Mouse (Mus musculus) hindbrain, embryonic 15.5 days (tissue): ENCODE data around the gene Proca1. TPM values are rescaled to one million over a fixed set of nuclear protein-coding genes. Genes with fewer than 3 reads are reported as not detected.

Experiments
- ATAC-seq: fragments of 200-750 bp; cut with Nextera tagmentation; 2 replicates; pipeline ENCODE4 v1.8.0; 2017; ENCODE audit warnings: low read depth, moderate number of reproducible peaks, moderate TSS enrichment; ENCODE audit not compliant: low FRiP score
- H3K27ac ChIP-seq: fragments of 300-500 bp; sonication (generic); replicated peaks from 2 replicates; pipeline ENCODE4 v1.5.1; 2015; ENCODE audit warnings: mild to moderate bottlenecking, inconsistent platforms
- H3K27me3 ChIP-seq: fragments of 300-500 bp; sonication (generic); 2 replicates; pipeline ENCODE4 v1.6.1; 2015; ENCODE audit warnings: control low read depth, inconsistent platforms
- H3K36me3 ChIP-seq: fragments of 300-500 bp; sonication (generic); 2 replicates; pipeline ENCODE4 v1.6.1; 2015; ENCODE audit warnings: control low read depth, inconsistent platforms
- H3K4me1 ChIP-seq: fragments of 300-500 bp; sonication (generic); replicated peaks from 2 replicates; pipeline ENCODE4 v1.6.1; 2015; ENCODE audit warnings: control low read depth, inconsistent platforms
- H3K4me2 ChIP-seq: fragments of 300-500 bp; sonication (generic); 2 replicates; pipeline ENCODE4 v1.6.1; 2015; ENCODE audit warnings: moderate library complexity, mild to moderate bottlenecking, inconsistent platforms
- H3K4me3 ChIP-seq: fragments of 300-500 bp; sonication (generic); 2 replicates; pipeline ENCODE4 v1.5.1; 2015; ENCODE audit warnings: mild to moderate bottlenecking, inconsistent platforms
- H3K9ac ChIP-seq: fragments of 300-500 bp; sonication (generic); 2 replicates; pipeline ENCODE4 v1.6.1; 2015; ENCODE audit warnings: inconsistent platforms
- H3K9me3 ChIP-seq: fragments of 300-500 bp; sonication (generic); 2 replicates; pipeline ENCODE4 v1.6.1; 2016; ENCODE audit warnings: control low read depth, inconsistent platforms
- WGBS: fragments of 180-500 bp; shearing (Covaris S2); methylation state at CpG from one replicate; pipeline ENCODE4 v1.1.7; 2015; 5-methylcytosine and 5-hydroxymethylcytosine counted together
- polyA plus RNA-seq: library from polyadenylated mRNA; unstranded; fragments of >200 nt; fragmentation: Nextera tagmentation; extraction: Ambion mirVana; gene quantifications from 2 replicates; pipeline ENCODE4 v1.2.1, GENCODE M21; 2015

Proca1 gene
- polyA plus RNA-seq, 1 experiment from 2014 or later = 3.2 TPM

GRCm38 (mm10) chr11:78188331-78189233 lies 4.6 kb upstream of the Proca1 start, which contains the start of gene Rab34:
Rab34 (plus strand) TSS chr11:78188430.
- Histone ChIP-seq H3K4me3 (peak within 1 kb of the TSS; percentile 66), H3K27me3 (no peaks in the 10 kb centered on the region), H3K9me3 (no peaks in the 10 kb centered on the region), H3K36me3 (peaks cover 24% of the 10 kb centered on the region), H3K27ac (peak within 1 kb of the TSS; percentile 88), H3K4me2 (peak within 1 kb of the TSS; percentile 73), H3K9ac (peak within 1 kb of the TSS; percentile 72), H3K4me1 (peaks cover 27% of the 10 kb centered on the region)
- under 1% methylated on average over 75 of the region's 80 CpGs for WGBS
- peak; percentile 78 for ATAC-seq

GRCm38 (mm10) chr11:78189234-78190040 lies 3.8 kb upstream of the Proca1 start:
- Histone ChIP-seq H3K9me3 (no peaks in the 10 kb centered on the region), H3K4me1 (peaks cover 25% of the 10 kb centered on the region), H3K9ac (peak overlapping the region; percentile 72), H3K4me3 (peak overlapping the region; percentile 66), H3K36me3 (peaks cover 26% of the 10 kb centered on the region), H3K27ac (peak overlapping the region; percentile 88), H3K4me2 (peak overlapping the region; percentile 73), H3K27me3 (no peaks in the 10 kb centered on the region)
- ATAC-seq = peak; percentile 77
- WGBS = under 1% methylated on average over 42 of the region's 42 CpGs

- H3K4me1 ChIP-seq = peaks cover 31% of the 10 kb centered on the region
- H3K4me2 ChIP-seq = peak overlapping the region; percentile 73
- no peaks in the 10 kb centered on the region for H3K27me3 ChIP-seq
- peak overlapping the region; percentile 66 for H3K4me3 ChIP-seq
- 69% methylated on average over 6 of the region's 6 CpGs for WGBS
- ATAC-seq = no peak
- peak overlapping the region; percentile 72; the same call in 1 of the 2 replicates for H3K9ac ChIP-seq
- peaks cover 26% of the 10 kb centered on the region for H3K36me3 ChIP-seq
- H3K27ac ChIP-seq = peak overlapping the region; percentile 88
- H3K9me3 ChIP-seq = no peaks in the 10 kb centered on the region
These were observed 3.2 kb upstream of the Proca1 start for GRCm38 (mm10) chr11:78190041-78190440.

- Histone ChIP-seq H3K4me2 (peak overlapping the region; percentile 49), H3K4me3 (peak overlapping the region; percentile 31), H3K9ac (no peak overlapping the region), H3K27ac (no peak overlapping the region), H3K4me1 (peaks cover 19% of the 10 kb centered on the region), H3K27me3 (no peaks in the 10 kb centered on the region), H3K36me3 (peaks cover 26% of the 10 kb centered on the region), H3K9me3 (no peaks in the 10 kb centered on the region)
- peak; percentile 53 for ATAC-seq
- 3% methylated on average over 30 of the region's 30 CpGs for WGBS
These were observed 1.4 kb downstream of the Proca1 start for GRCm38 (mm10) chr11:78194411-78195100.

GRCm38 (mm10) chr11:78195101-78195863 lies 2.1 kb downstream of the Proca1 start:
- Histone ChIP-seq H3K27ac (no peak overlapping the region), H3K9me3 (no peaks in the 10 kb centered on the region), H3K4me2 (peak overlapping the region; percentile 49), H3K9ac (no peak overlapping the region), H3K4me3 (peak overlapping the region; percentile 31), H3K27me3 (no peaks in the 10 kb centered on the region), H3K36me3 (peaks cover 26% of the 10 kb centered on the region), H3K4me1 (peaks cover 12% of the 10 kb centered on the region)
- 62% methylated on average over 23 of the region's 23 CpGs for WGBS
- ATAC-seq = no peak

GRCm38 (mm10) chr11:78202372-78202771 lies 9.2 kb downstream of the Proca1 start:
- H3K9me3 ChIP-seq = no peaks in the 10 kb centered on the region
- no peak overlapping the region for H3K4me2 ChIP-seq
- no peak overlapping the region for H3K27ac ChIP-seq
- no peak overlapping the region for H3K9ac ChIP-seq
- no peak overlapping the region for H3K4me3 ChIP-seq
- no peaks in the 10 kb centered on the region for H3K27me3 ChIP-seq
- WGBS = 95% methylated on average over 3 of the region's 3 CpGs
- no peak for ATAC-seq
- H3K36me3 ChIP-seq = peaks cover 24% of the 10 kb centered on the region
- H3K4me1 ChIP-seq = no peaks in the 10 kb centered on the region

- peak overlapping the region; percentile 28; the same call in 1 of the 2 replicates for H3K27ac ChIP-seq
- no peaks in the 10 kb centered on the region for H3K9me3 ChIP-seq
- H3K4me2 ChIP-seq = no peak overlapping the region
- WGBS = 61% methylated on average over 6 of the region's 6 CpGs
- H3K27me3 ChIP-seq = no peaks in the 10 kb centered on the region
- ATAC-seq = no peak
- no peaks in the 10 kb centered on the region for H3K4me1 ChIP-seq
- H3K9ac ChIP-seq = no peak overlapping the region
- no peak overlapping the region for H3K4me3 ChIP-seq
- peaks cover 43% of the 10 kb centered on the region for H3K36me3 ChIP-seq
These were observed 11.1 kb downstream of the Proca1 start for GRCm38 (mm10) chr11:78204287-78204686.

- no peak overlapping the region for H3K4me2 ChIP-seq
- H3K27me3 ChIP-seq = no peaks in the 10 kb centered on the region
- no peak overlapping the region for H3K4me3 ChIP-seq
- H3K27ac ChIP-seq = peak overlapping the region; percentile 65
- no peak overlapping the region for H3K9ac ChIP-seq
- H3K4me1 ChIP-seq = no peaks in the 10 kb centered on the region
- no peaks in the 10 kb centered on the region for H3K9me3 ChIP-seq
- 47% methylated on average over 13 of the region's 13 CpGs for whole genome bisulfite sequencing
- ATAC-seq = no peak
- H3K36me3 ChIP-seq = peaks cover 56% of the 10 kb centered on the region
These were observed 12.4 kb downstream of the Proca1 start for GRCm38 (mm10) chr11:78205361-78206206.

- no peak overlapping the region for H3K4me2 ChIP-seq
- no peaks in the 10 kb centered on the region for H3K27me3 ChIP-seq
- ATAC-seq = no peak
- H3K4me1 ChIP-seq = no peaks in the 10 kb centered on the region
- H3K36me3 ChIP-seq = peaks cover 70% of the 10 kb centered on the region
- H3K27ac ChIP-seq = no peak overlapping the region
- WGBS = 76% methylated on average over 7 of the region's 7 CpGs
- H3K4me3 ChIP-seq = no peak overlapping the region
- H3K9me3 ChIP-seq = no peaks in the 10 kb centered on the region
- H3K9ac ChIP-seq = no peak overlapping the region
These were observed 14.0 kb downstream of the Proca1 start for GRCm38 (mm10) chr11:78207190-78207589.

GRCm38 (mm10) chr11:78209886-78210285 lies 16.7 kb downstream of the Proca1 start:
- 96% methylated on average over 5 of the region's 6 CpGs for WGBS
- Histone ChIP-seq H3K36me3 (peaks cover 93% of the 10 kb centered on the region), H3K4me2 (no peak overlapping the region), H3K4me3 (no peak overlapping the region), H3K9ac (no peak overlapping the region), H3K4me1 (no peaks in the 10 kb centered on the region), H3K27ac (no peak overlapping the region), H3K27me3 (no peaks in the 10 kb centered on the region), H3K9me3 (no peaks in the 10 kb centered on the region)
- ATAC-seq = no peak
